Mouse (Mus musculus): ENCODE measurements around the gene Cadm1. TPM values are rescaled to one million over a fixed set of nuclear protein-coding genes. Genes with fewer than 3 reads are reported as not detected.

The Cadm1 gene
- total RNA-seq, 4 experiments from 2014 or later = 38.4 to 69.9 (median 49.7) TPM

GRCm38 (mm10) chr9:47674766-47675713 lies 145.1 kb downstream of the Cadm1 start:
- no peak for DNase-seq

- DNase-seq = no peak
Measured at GRCm38 (mm10) chr9:47686881-47687280, 156.9 kb downstream of the Cadm1 start.

- no peak for DNase-seq
Measured at GRCm38 (mm10) chr9:47687604-47688003, 157.6 kb downstream of the Cadm1 start.

GRCm38 (mm10) chr9:47688297-47688696 lies 158.3 kb downstream of the Cadm1 start:
- DNase-seq = peak; percentile 35

- DNase-seq = no peak
Measured at GRCm38 (mm10) chr9:47692911-47693310, 162.9 kb downstream of the Cadm1 start.

GRCm38 (mm10) chr9:47699026-47699425 lies 169.1 kb downstream of the Cadm1 start:
- no peak for DNase-seq

GRCm38 (mm10) chr9:47700021-47700420 lies 170.0 kb downstream of the Cadm1 start:
- DNase-seq = no peak

- no peak for DNase-seq
Measured at GRCm38 (mm10) chr9:47703026-47703876, 173.3 kb downstream of the Cadm1 start.

- no peak for DNase-seq
Measured at GRCm38 (mm10) chr9:47706341-47706740, 176.4 kb downstream of the Cadm1 start.

- no peak for DNase-seq
Measured at GRCm38 (mm10) chr9:47707326-47707725, 177.4 kb downstream of the Cadm1 start.

- peak; percentile 60 for DNase-seq
Measured at GRCm38 (mm10) chr9:47708299-47708698, 178.3 kb downstream of the Cadm1 start.

GRCm38 (mm10) chr9:47710946-47711345 lies 181.0 kb downstream of the Cadm1 start:
- no peak for DNase-seq

GRCm38 (mm10) chr9:47714541-47714940 lies 184.6 kb downstream of the Cadm1 start:
- DNase-seq = no peak

- DNase-seq = no peak
Measured at GRCm38 (mm10) chr9:47715415-47715814, 185.4 kb downstream of the Cadm1 start.

- DNase-seq = no peak
Measured at GRCm38 (mm10) chr9:47716883-47717282, 186.9 kb downstream of the Cadm1 start.

- DNase-seq = no peak
Measured at GRCm38 (mm10) chr9:47727611-47728010, 197.6 kb downstream of the Cadm1 start.

GRCm38 (mm10) chr9:47728852-47729251 lies 198.9 kb downstream of the Cadm1 start:
- no peak for DNase-seq

- no peak for DNase-seq
Measured at GRCm38 (mm10) chr9:47730247-47730646, 200.3 kb downstream of the Cadm1 start.

- peak; percentile 26 for DNase-seq
Measured at GRCm38 (mm10) chr9:47733780-47734451, 203.9 kb downstream of the Cadm1 start.

- DNase-seq = no peak
Measured at GRCm38 (mm10) chr9:47734905-47735304, 204.9 kb downstream of the Cadm1 start.

- no peak for DNase-seq
Measured at GRCm38 (mm10) chr9:47738799-47739198, 208.8 kb downstream of the Cadm1 start.

- DNase-seq = no peak
Measured at GRCm38 (mm10) chr9:47739276-47739675, 209.3 kb downstream of the Cadm1 start.

GRCm38 (mm10) chr9:47741751-47742150 lies 211.8 kb downstream of the Cadm1 start:
- no peak for DNase-seq

Data from adrenal gland, adult 8-10 months (tissue).